Mouse (Mus musculus) limb, embryonic 10.5 days (tissue): Measurements from ENCODE around the gene Ptpdc1. TPM values are rescaled to one million over a fixed set of nuclear protein-coding genes. Genes with fewer than 3 reads are reported as not detected.

Experiments
- microRNA counts: library from miRNA; unstranded; fragments of <30 nt; microRNA quantifications from one replicate; lab custom pipeline; 2017
- microRNA-seq: library from miRNA; unstranded; fragments of <30 nt; microRNA quantifications from one replicate; pipeline ENCODE4, GENCODE M21; 2017
- polyA plus RNA-seq: library from polyadenylated mRNA; unstranded; fragments of >200 nt; fragmentation: Nextera tagmentation; extraction: Ambion mirVana; gene quantifications from 2 replicates; pipeline ENCODE4 v1.2.1, GENCODE M21; 2016

Gene Ptpdc1
- polyA plus RNA-seq, 1 experiment from 2014 or later: 10.9 TPM

MicroRNAs within 50 kb of the gene (microRNA counts, 519-probe panel; counts per million panel counts)
- 684 counts per million, percentile 72 among the panel's probes with 10 or more counts for microRNA mmu-let-7a (lab: Ali Mortazavi, UCI)
- 4,406 counts per million, percentile 82 among the panel's probes with 10 or more counts for microRNA mmu-let-7d (lab: Ali Mortazavi, UCI)
- microRNA mmu-let-7f (lab: Ali Mortazavi, UCI): 684 counts per million, percentile 72 among the panel's probes with 10 or more counts

Small RNAs within 50 kb of the gene (microRNA-seq; reads per million reads assigned to microRNA genes)
- gene Gm24111: not detected
- gene Mirlet7a-1: 14.9 reads per million, percentile 25 among the genes with 10 or more reads in this experiment
- gene Mirlet7d: 342 reads per million, percentile 64 among the genes with 10 or more reads in this experiment
- not detected for gene Mirlet7f-1

Other genes starting within 250 kb of the Ptpdc1 start
- 3.3 and 5.1 TPM in 2 replicates for gene Zfp169, start 112.2 kb downstream of the Ptpdc1 start, polyA plus RNA-seq
- 2.4 TPM in 2 replicates for gene A830005F24Rik, start 112.1 kb downstream of the Ptpdc1 start, polyA plus RNA-seq
- gene Barx1, start 37.3 kb upstream of the Ptpdc1 start, polyA plus RNA-seq: 0.16 and 4.1 TPM in 2 replicates
- gene Phf2, start 245.5 kb upstream of the Ptpdc1 start, polyA plus RNA-seq: 6.6 and 8.2 TPM in 2 replicates